Mouse (Mus musculus): Measurements from ENCODE around the gene Hoxd11. TPM values are rescaled to one million over a fixed set of nuclear protein-coding genes. Genes with fewer than 3 reads are reported as not detected.

Hoxd11 gene
- total RNA-seq, 2 experiments from 2014 or later: not detected

- DNase-seq: no peak
- no peak overlapping the region for H3K27ac ChIP-seq
- peak overlapping the region; percentile 58 for H3K4me3 ChIP-seq
- intact Hi-C loops (cut with DNase I): no loop called here
- no peak for TF ChIP-seq CTCF (IDR thresholded peaks at IDR 0.05)
Measured at GRCm38 (mm10) chr2:74735851-74736687, 56.7 kb downstream of the Hoxd11 start.

Small RNA genes lying within 50 kb of the gene (microRNA-seq; reads per million reads assigned to microRNA genes)
- gene Gm44463 (not detected), gene Mir10b (33,583 reads per million, percentile 96 among the genes with 10 or more reads in this experiment)

Other genes starting within 250 kb of the Hoxd11 start
- gene Lnpk, start 100.1 kb upstream of the Hoxd11 start, total RNA-seq (2021): 10 to 100 TPM; 47.4 to 56.8 TPM
- gene Evx2, start 20.0 kb upstream of the Hoxd11 start, total RNA-seq (2021): not detected
- gene Hoxd13, start 11.2 kb upstream of the Hoxd11 start, total RNA-seq (2021): not detected
- gene Hoxd12, start 4.5 kb upstream of the Hoxd11 start, total RNA-seq (2021): not detected
- gene Hoxd10, start 12.4 kb downstream of the Hoxd11 start, total RNA-seq (2021): 1 to 10 TPM; 4.0 to 4.8 TPM
- gene Hoxd9, start 18.2 kb downstream of the Hoxd11 start, total RNA-seq (2021): 10 to 100 TPM; 15.8 to 19.1 TPM
- gene Hoxd8, start 25.1 kb downstream of the Hoxd11 start, total RNA-seq (2021): 10 to 100 TPM; 39.3 to 49.0 TPM
- gene Hoxd3, start 32.4 kb downstream of the Hoxd11 start, total RNA-seq (2021): not detected
- 1 to 10 TPM; 1.4 to 2.0 TPM for gene Hoxd4, start 32.4 kb downstream of the Hoxd11 start, total RNA-seq (2021)
- gene Gm28230, start 47.2 kb downstream of the Hoxd11 start, total RNA-seq (2021): under 1 TPM; 0.08 to 0.36 TPM
- not detected for gene Hoxd1, start 83.4 kb downstream of the Hoxd11 start, total RNA-seq (2021)
- gene Mtx2, start 146.2 kb downstream of the Hoxd11 start, total RNA-seq (2021): 10 to 100 TPM; 24.4 to 46.4 TPM